Mouse (Mus musculus) embryonic fibroblast, embryonic 13.5 days (primary cell): ENCODE data around the gene Flywch2.

ENCODE experiments used
- CTCF ChIP-seq: IDR thresholded peaks from 2 replicates; pipeline ENCODE4 v1.5.1; 2011; ENCODE audit warnings: mild to moderate bottlenecking, control low read depth, low read length, moderate library complexity, borderline replicate concordance; ENCODE audit not compliant: insufficient read depth
- POLR2A ChIP-seq: IDR thresholded peaks from 2 replicates; pipeline ENCODE4 v1.6.1; 2011; ENCODE audit warnings: low read depth, mild to moderate bottlenecking, control low read depth, low read length, moderate library complexity

GRCm38 (mm10) chr17:23797316-23797715, 11.4 kb upstream of the Flywch2 start:
- TF ChIP-seq CTCF = no peak
- TF ChIP-seq POLR2A = no peak
